Mouse (Mus musculus) brain, adult 10 weeks (tissue): ENCODE data around the gene Gm8206. TPM values are rescaled to one million over a fixed set of nuclear protein-coding genes. Genes with fewer than 3 reads are reported as not detected.

ENCODE experiments used
- polyA plus RNA-seq: library from polyadenylated mRNA; stranded (reverse); fragments of 350-450 nt; fragmentation: Illumina TruSeq; extraction: RNeasy Lipid Tissue Mini Kit (QIAGEN cat#74804); gene quantifications from one replicate; pipeline ENCODE4 v1.2.3, GENCODE M21; 2015; ENCODE audit warnings: low read depth, low replicate concordance

The Gm8206 gene
- polyA plus RNA-seq = 0.58 TPM

DNA sequence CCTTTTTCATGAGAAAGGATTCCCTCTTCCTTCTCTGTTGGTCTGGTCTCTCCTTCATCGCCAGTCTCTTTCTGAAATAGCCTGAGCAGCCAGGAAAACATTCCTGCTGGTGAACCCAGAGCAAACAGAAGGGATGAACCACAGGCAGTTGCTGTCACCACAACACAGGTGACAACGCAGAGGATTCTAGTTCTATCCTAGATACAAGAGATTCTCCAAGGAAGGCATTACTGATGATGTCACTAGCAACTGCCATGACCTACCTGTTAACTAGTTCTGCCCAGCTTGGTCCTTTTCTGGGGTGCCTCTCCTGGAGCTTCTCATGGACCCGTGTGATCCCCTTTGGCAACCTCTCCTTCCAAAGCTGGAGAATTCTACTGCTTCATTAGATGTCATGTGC, at the start of gene Gm8206:
TSS of gene Gm8206 (minus strand) at position 101 of the 400 bp plus-strand sequence.

DNA sequence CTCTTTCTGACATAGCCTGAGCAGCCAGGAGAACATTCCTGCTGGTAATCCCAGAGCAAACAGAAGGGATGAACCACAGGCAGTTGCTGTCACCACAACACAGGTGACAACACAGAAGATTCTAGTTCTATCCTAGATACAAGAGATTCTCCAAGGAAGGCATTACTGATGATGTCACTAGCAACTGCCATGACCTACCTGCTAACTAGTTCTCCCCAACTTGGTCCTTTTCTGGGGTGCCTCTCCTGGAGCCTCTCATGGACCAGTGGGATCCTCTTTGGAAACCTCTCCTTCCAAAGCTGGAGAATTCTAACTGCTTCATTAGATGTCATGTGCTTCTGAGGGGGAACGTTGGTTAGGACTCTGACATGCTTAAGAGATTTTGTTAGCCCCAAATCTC, 32.0 kb upstream of the Gm8206 start, which contains the start of gene Gm3476:
TSS of gene Gm3476 (minus strand) at position 101 of the 400 bp plus-strand sequence.

DNA sequence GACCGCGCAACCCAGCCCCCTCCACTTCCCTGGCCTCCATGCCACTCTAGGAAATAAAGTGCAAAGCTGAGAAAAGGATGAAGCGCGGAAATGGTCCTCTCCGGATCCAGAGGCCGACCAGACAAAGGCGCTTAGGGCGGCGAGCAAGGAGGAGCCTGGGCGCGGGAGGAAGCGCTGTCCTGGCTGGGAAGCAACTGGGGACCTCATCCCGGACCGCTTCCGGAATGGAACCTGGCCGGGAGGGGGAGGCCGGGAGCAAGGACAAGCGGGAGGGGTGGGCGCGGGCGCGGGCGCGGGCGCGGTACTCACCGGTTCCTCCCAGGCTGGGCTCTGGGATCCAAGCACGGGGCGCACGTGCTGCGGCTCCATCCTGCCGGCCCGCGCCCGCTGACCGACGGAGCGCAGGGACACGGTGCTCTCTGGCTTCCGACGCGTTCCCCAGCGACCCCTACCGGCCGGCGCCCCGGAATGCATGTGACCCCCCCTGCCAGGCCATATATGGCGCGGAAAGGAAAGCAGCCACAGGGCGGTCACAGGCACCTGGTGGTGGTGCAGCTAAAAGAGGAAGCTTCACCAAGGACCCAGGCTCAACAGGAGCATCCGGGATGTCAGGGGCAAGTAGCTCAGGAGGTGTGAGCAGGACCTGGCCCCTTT, 14.7 kb upstream of the Gm8206 start, which contains the start of gene Gm3468:
TSS of gene Gm3468 (minus strand) at position 394 of the 654 bp plus-strand sequence.

DNA sequence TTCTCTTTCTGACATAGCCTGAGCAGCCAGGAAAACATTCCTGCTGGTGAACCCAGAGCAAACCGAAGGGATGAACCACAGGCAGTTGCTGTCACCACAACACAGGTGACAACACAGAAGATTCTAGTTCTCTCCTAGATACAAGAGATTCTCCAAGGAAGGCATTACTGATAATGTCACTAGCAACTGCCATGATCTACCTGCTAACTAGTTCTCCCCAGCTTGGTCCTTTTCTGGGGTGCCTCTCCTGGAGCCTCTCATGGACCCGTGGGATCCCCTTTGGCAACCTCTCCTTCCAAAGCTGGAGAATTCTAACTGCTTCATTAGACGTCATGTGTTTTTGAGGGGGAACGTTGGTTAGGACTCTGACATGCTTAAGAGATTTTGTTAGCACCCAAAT, 35.6 kb downstream of the Gm8206 start, which contains the start of gene Gm6337:
TSS of gene Gm6337 (minus strand) at position 101 of the 400 bp plus-strand sequence.

DNA sequence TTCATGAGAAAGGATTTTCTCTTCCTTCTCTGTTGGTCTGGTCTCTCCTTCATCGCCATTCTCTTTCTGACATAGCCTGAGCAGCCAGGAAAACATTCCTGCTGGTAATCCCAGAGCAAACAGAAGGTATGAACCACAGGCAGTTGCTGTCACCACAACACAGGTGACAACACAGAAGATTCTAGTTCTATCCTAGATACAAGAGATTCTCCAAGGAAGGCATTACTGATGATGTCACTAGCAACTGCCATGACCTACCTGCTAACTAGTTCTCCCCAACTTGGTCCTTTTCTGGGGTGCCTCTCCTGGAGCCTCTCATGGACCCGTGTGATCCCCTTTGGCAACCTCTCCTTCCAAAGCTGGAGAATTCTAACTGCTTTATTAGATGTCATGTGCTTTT, 114.7 kb downstream of the Gm8206 start, which contains the start of gene Gm3453:
TSS of gene Gm3453 (minus strand) at position 101 of the 400 bp plus-strand sequence.

Other genes with a start within 250 kb of the Gm8206 start
- 0.58 TPM for gene Gm8237, start 213.6 kb downstream of the Gm8206 start, polyA plus RNA-seq
- gene Gm3248, start 132.2 kb downstream of the Gm8206 start, polyA plus RNA-seq = 1.2 TPM
- gene Gm3453, start 114.8 kb downstream of the Gm8206 start, polyA plus RNA-seq = not detected
- gene Gm6337, start 35.7 kb downstream of the Gm8206 start, polyA plus RNA-seq = not detected
- gene Gm3468, start 14.7 kb upstream of the Gm8206 start, polyA plus RNA-seq = 2.3 TPM
- gene Gm3476, start 31.9 kb upstream of the Gm8206 start, polyA plus RNA-seq = not detected
- not detected for gene Gm21560, start 125.3 kb upstream of the Gm8206 start, polyA plus RNA-seq
- gene Gm3411, start 193.3 kb upstream of the Gm8206 start, polyA plus RNA-seq = 0.95 TPM
- not detected for gene Gm21103, start 210.9 kb upstream of the Gm8206 start, polyA plus RNA-seq
- not detected for gene Gm3618, start 249.7 kb upstream of the Gm8206 start, polyA plus RNA-seq